Mouse (Mus musculus): ENCODE data around the gene 1700001P01Rik. TPM values are rescaled to one million over a fixed set of nuclear protein-coding genes. Genes with fewer than 3 reads are reported as not detected.
A peak's percentile ranks its signal among the peaks of the same experiment; 100 is the strongest.

1700001P01Rik gene
- polyA plus RNA-seq, 1 experiment from 2014 or later: not detected

- WGBS: 40% methylated on average over 4 of the region's 4 CpGs
These were observed 43.4 kb upstream of the 1700001P01Rik start for GRCm38 (mm10) chr11:97819102-97819501.

DNA sequence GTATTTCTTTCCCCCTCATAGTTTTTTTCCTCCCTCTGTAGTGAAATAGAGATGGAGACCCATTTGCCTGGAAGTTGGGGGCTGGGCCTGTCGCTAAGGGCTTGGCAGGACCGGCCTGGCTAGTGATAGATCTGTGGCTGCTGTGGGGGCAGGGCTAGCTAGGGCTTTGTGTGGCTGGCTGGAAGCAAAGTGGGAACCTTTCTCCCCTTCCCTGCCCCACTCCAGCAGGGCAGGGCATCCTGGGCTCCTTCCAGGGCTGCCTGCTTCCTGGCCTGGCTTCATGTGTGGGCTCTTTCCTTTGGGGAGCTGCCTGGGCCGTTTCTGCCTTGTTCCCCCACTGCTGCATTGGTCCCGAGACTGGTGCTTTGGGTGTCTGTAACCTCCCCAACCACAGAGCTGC lies 42.9 kb upstream of the 1700001P01Rik start:
- Histone ChIP-seq H3K27me3 (ENCODE audit: control insufficient read depth, insufficient read depth, low read length) (no peaks in the 10 kb centered on the region), H3K9me3 (ENCODE audit: control insufficient read depth, low read length) (no peaks in the 10 kb centered on the region), H3K27ac (replicated peaks; ENCODE audit: low read depth, low read length) (peak overlapping the region; percentile 68), H3K36me3 (ENCODE audit: control insufficient read depth, insufficient read depth, low read length) (peaks cover 65% of the 10 kb centered on the region), H3K9ac (replicated peaks; ENCODE audit: low read length) (peak overlapping the region; percentile 36; the same call in 1 of the 2 replicates), H3K4me3 (replicated peaks; ENCODE audit: low read depth, low read length) (no peak overlapping the region), H3K4me1 (ENCODE audit: control insufficient read depth, insufficient read depth, low read length) (peaks cover 25% of the 10 kb centered on the region), H3K4me2 (ENCODE audit: low read length) (no peak overlapping the region)
- 8% methylated on average over 4 of the region's 4 CpGs for WGBS
- DNase-seq (peak; percentile 73), ATAC-seq (ENCODE audit: low FRiP score, low TSS enrichment) (no peak)

More at GRCm38 (mm10) chr11:97819102-97819501, 43.4 kb upstream of the 1700001P01Rik start:
- DNase-seq (no peak), ATAC-seq (ENCODE audit: low FRiP score, low TSS enrichment) (no peak)
- no peaks in the 10 kb centered on the region for H3K9me3 ChIP-seq (ENCODE audit: control insufficient read depth, low read length)
- peaks cover 66% of the 10 kb centered on the region for H3K36me3 ChIP-seq (ENCODE audit: control insufficient read depth, insufficient read depth, low read length)
- H3K27ac ChIP-seq (replicated peaks; ENCODE audit: low read depth, low read length): peak overlapping the region; percentile 68
- no peak overlapping the region for H3K9ac ChIP-seq (replicated peaks; ENCODE audit: low read length)
- H3K4me3 ChIP-seq (replicated peaks; ENCODE audit: low read depth, low read length): no peak overlapping the region
- H3K27me3 ChIP-seq (ENCODE audit: control insufficient read depth, insufficient read depth, low read length): no peaks in the 10 kb centered on the region
- H3K4me1 ChIP-seq (ENCODE audit: control insufficient read depth, insufficient read depth, low read length): peaks cover 21% of the 10 kb centered on the region
- H3K4me2 ChIP-seq (ENCODE audit: low read length): no peak overlapping the region

GRCm38 (mm10) chr11:97818003-97818402 lies 42.3 kb upstream of the 1700001P01Rik start:
- Histone ChIP-seq H3K4me3 (replicated peaks; ENCODE audit: low read depth, low read length) (no peak overlapping the region), H3K27me3 (ENCODE audit: control insufficient read depth, insufficient read depth, low read length) (no peaks in the 10 kb centered on the region), H3K4me2 (ENCODE audit: low read length) (no peak overlapping the region), H3K36me3 (ENCODE audit: control insufficient read depth, insufficient read depth, low read length) (peaks cover 62% of the 10 kb centered on the region), H3K27ac (replicated peaks; ENCODE audit: low read depth, low read length) (peak overlapping the region; percentile 68), H3K9me3 (ENCODE audit: control insufficient read depth, low read length) (no peaks in the 10 kb centered on the region), H3K4me1 (ENCODE audit: control insufficient read depth, insufficient read depth, low read length) (peaks cover 30% of the 10 kb centered on the region), H3K9ac (replicated peaks; ENCODE audit: low read length) (no peak overlapping the region; the same call in 1 of the 2 replicates)
- DNase-seq (no peak), ATAC-seq (ENCODE audit: low FRiP score, low TSS enrichment) (no peak)
- WGBS: 11% methylated on average over 6 of the region's 6 CpGs

- no peak overlapping the region for H3K4me3 ChIP-seq (replicated peaks; ENCODE audit: low read depth, low read length)
- WGBS: 46% methylated on average over 5 of the region's 5 CpGs
- no peaks in the 10 kb centered on the region for H3K9me3 ChIP-seq (ENCODE audit: control insufficient read depth, low read length)
- H3K9ac ChIP-seq (replicated peaks; ENCODE audit: low read length): no peak overlapping the region
- ATAC-seq (ENCODE audit: low FRiP score, low TSS enrichment) (no peak), DNase-seq (no peak)
- H3K27me3 ChIP-seq (ENCODE audit: control insufficient read depth, insufficient read depth, low read length): no peaks in the 10 kb centered on the region
- no peak overlapping the region for H3K4me2 ChIP-seq (ENCODE audit: low read length)
- peaks cover 37% of the 10 kb centered on the region for H3K4me1 ChIP-seq (ENCODE audit: control insufficient read depth, insufficient read depth, low read length)
- H3K36me3 ChIP-seq (ENCODE audit: control insufficient read depth, insufficient read depth, low read length): peaks cover 57% of the 10 kb centered on the region
- H3K27ac ChIP-seq (replicated peaks; ENCODE audit: low read depth, low read length): no peak overlapping the region
These were observed 41.7 kb upstream of the 1700001P01Rik start for GRCm38 (mm10) chr11:97817379-97817778.

DNA sequence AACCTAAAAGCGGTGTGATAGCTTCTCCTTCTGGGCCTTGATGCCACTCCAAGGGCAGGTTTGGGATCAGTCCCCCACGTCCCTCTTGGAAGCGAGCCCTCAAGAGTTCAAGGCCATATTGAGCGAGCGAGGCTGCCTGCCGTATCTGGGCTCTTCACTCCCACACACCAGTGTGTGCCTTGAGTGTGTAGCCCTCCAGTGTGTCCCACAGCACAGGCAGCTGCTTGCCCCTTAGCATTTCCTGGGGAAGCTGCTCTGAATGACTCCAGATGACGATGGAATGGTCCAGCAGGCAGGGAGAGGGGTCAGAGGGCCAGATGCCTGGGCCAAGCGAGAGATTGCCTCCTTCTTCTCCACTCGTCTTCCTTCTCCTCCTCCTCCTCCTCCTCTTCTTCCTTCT lies 41.2 kb upstream of the 1700001P01Rik start:
- no peaks in the 10 kb centered on the region for H3K27me3 ChIP-seq (ENCODE audit: control insufficient read depth, insufficient read depth, low read length)
- whole genome bisulfite sequencing: 69% methylated on average over 9 of the region's 9 CpGs
- peaks cover 57% of the 10 kb centered on the region for H3K36me3 ChIP-seq (ENCODE audit: control insufficient read depth, insufficient read depth, low read length)
- no peak overlapping the region for H3K4me2 ChIP-seq (ENCODE audit: low read length)
- H3K9ac ChIP-seq (replicated peaks; ENCODE audit: low read length): peak overlapping the region; percentile 4; the same call in 1 of the 2 replicates
- peaks cover 41% of the 10 kb centered on the region for H3K4me1 ChIP-seq (ENCODE audit: control insufficient read depth, insufficient read depth, low read length)
- ATAC-seq (ENCODE audit: low FRiP score, low TSS enrichment) (no peak), DNase-seq (no peak)
- H3K27ac ChIP-seq (replicated peaks; ENCODE audit: low read depth, low read length): no peak overlapping the region
- no peak overlapping the region for H3K4me3 ChIP-seq (replicated peaks; ENCODE audit: low read depth, low read length)
- H3K9me3 ChIP-seq (ENCODE audit: control insufficient read depth, low read length): no peaks in the 10 kb centered on the region

- H3K4me2 ChIP-seq (ENCODE audit: low read length): no peak overlapping the region
- H3K9me3 ChIP-seq (ENCODE audit: control insufficient read depth, low read length): no peaks in the 10 kb centered on the region
- no peak overlapping the region for H3K9ac ChIP-seq (replicated peaks; ENCODE audit: low read length)
- 31% methylated on average over 5 of the region's 5 CpGs for WGBS
- no peak for ATAC-seq (ENCODE audit: low FRiP score, low TSS enrichment)
- H3K4me3 ChIP-seq (replicated peaks; ENCODE audit: low read depth, low read length): no peak overlapping the region
- H3K27ac ChIP-seq (replicated peaks; ENCODE audit: low read depth, low read length): no peak overlapping the region
- no peaks in the 10 kb centered on the region for H3K27me3 ChIP-seq (ENCODE audit: control insufficient read depth, insufficient read depth, low read length)
- H3K4me1 ChIP-seq (ENCODE audit: control insufficient read depth, insufficient read depth, low read length): peaks cover 49% of the 10 kb centered on the region
- H3K36me3 ChIP-seq (ENCODE audit: control insufficient read depth, insufficient read depth, low read length): peaks cover 55% of the 10 kb centered on the region
- peak; percentile 64 for DNase-seq
These were observed 40.5 kb upstream of the 1700001P01Rik start for GRCm38 (mm10) chr11:97816176-97816575.

- DNase-seq: no peak
- peaks cover 52% of the 10 kb centered on the region for H3K4me1 ChIP-seq (ENCODE audit: control insufficient read depth, insufficient read depth, low read length)
- no peak overlapping the region for H3K4me2 ChIP-seq (ENCODE audit: low read length)
- ATAC-seq (ENCODE audit: low FRiP score, low TSS enrichment): no peak
- H3K4me3 ChIP-seq (replicated peaks; ENCODE audit: low read depth, low read length): no peak overlapping the region
- no peak overlapping the region for H3K27ac ChIP-seq (replicated peaks; ENCODE audit: low read depth, low read length)
- H3K36me3 ChIP-seq (ENCODE audit: control insufficient read depth, insufficient read depth, low read length): peaks cover 51% of the 10 kb centered on the region
- no peaks in the 10 kb centered on the region for H3K27me3 ChIP-seq (ENCODE audit: control insufficient read depth, insufficient read depth, low read length)
- H3K9ac ChIP-seq (replicated peaks; ENCODE audit: low read length): 0 out of 2 replicates have a peak overlapping the region, but pooled peaks have one; percentile 12
- WGBS: 69% methylated on average over 11 of the region's 11 CpGs
- H3K9me3 ChIP-seq (ENCODE audit: control insufficient read depth, low read length): no peaks in the 10 kb centered on the region
These were observed 40.0 kb upstream of the 1700001P01Rik start for GRCm38 (mm10) chr11:97815736-97816135.

GRCm38 (mm10) chr11:97813746-97814515 lies 38.2 kb upstream of the 1700001P01Rik start:
- ATAC-seq (ENCODE audit: low FRiP score, low TSS enrichment): no peak
- Histone ChIP-seq H3K9ac (replicated peaks; ENCODE audit: low read length) (0 out of 2 replicates have a peak overlapping the region, but pooled peaks have one; percentile 29), H3K27me3 (ENCODE audit: control insufficient read depth, insufficient read depth, low read length) (no peaks in the 10 kb centered on the region), H3K4me3 (replicated peaks; ENCODE audit: low read depth, low read length) (no peak overlapping the region), H3K4me2 (ENCODE audit: low read length) (0 out of 2 replicates have a peak overlapping the region, but pooled peaks have one; percentile 51), H3K4me1 (ENCODE audit: control insufficient read depth, insufficient read depth, low read length) (peaks cover 64% of the 10 kb centered on the region), H3K36me3 (ENCODE audit: control insufficient read depth, insufficient read depth, low read length) (peaks cover 50% of the 10 kb centered on the region), H3K9me3 (ENCODE audit: control insufficient read depth, low read length) (no peaks in the 10 kb centered on the region), H3K27ac (replicated peaks; ENCODE audit: low read depth, low read length) (peak overlapping the region; percentile 96)
- DNase-seq: no peak
- WGBS: 69% methylated on average over 17 of the region's 17 CpGs

- Histone ChIP-seq H3K9ac (replicated peaks; ENCODE audit: low read length) (peak overlapping the region; percentile 29; the same call in 1 of the 2 replicates), H3K4me2 (ENCODE audit: low read length) (peak overlapping the region; percentile 51), H3K27ac (replicated peaks; ENCODE audit: low read depth, low read length) (peak overlapping the region; percentile 96), H3K4me1 (ENCODE audit: control insufficient read depth, insufficient read depth, low read length) (peaks cover 61% of the 10 kb centered on the region), H3K4me3 (replicated peaks; ENCODE audit: low read depth, low read length) (no peak overlapping the region), H3K36me3 (ENCODE audit: control insufficient read depth, insufficient read depth, low read length) (peaks cover 54% of the 10 kb centered on the region), H3K9me3 (ENCODE audit: control insufficient read depth, low read length) (no peaks in the 10 kb centered on the region), H3K27me3 (ENCODE audit: control insufficient read depth, insufficient read depth, low read length) (no peaks in the 10 kb centered on the region)
- ATAC-seq (ENCODE audit: low FRiP score, low TSS enrichment) (peak; percentile 35; the same call in 1 of the 2 replicates), DNase-seq (peak; percentile 56)
- WGBS: 27% methylated on average over 7 of the region's 7 CpGs
These were observed 37.4 kb upstream of the 1700001P01Rik start for GRCm38 (mm10) chr11:97813085-97813484.

All from midbrain, embryonic 14.5 days (tissue).